Mouse (Mus musculus): Measurements from ENCODE around the gene Jmjd6.
"Not testable (repeated sequence)": the region's sequence is repeated elsewhere in the genome, so short reads cannot be mapped to it uniquely, and the experiment has no call there.

Gene Jmjd6

DNA sequence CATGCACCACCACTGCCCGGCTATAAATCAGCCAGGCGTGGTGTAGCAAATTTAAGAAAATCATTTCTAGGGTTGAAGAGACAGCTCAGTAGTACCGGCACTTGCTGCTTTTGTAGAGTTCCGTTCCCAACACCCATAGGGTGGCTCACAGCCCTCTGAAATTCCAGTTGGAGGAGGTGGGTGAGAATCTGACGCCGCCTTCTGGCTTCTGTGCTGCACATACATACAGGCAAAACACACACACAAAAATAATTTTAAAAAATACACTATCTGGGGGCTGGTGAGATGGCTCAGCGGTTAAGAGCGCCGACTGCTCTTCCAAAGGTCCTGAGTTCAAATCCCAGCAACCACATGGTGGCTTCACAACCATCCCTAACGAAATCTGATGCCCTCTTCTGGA, 19.4 kb downstream of the Jmjd6 start:
- DNase-seq (ENCODE audit: low spot score): not testable (repeated sequence)

DNA sequence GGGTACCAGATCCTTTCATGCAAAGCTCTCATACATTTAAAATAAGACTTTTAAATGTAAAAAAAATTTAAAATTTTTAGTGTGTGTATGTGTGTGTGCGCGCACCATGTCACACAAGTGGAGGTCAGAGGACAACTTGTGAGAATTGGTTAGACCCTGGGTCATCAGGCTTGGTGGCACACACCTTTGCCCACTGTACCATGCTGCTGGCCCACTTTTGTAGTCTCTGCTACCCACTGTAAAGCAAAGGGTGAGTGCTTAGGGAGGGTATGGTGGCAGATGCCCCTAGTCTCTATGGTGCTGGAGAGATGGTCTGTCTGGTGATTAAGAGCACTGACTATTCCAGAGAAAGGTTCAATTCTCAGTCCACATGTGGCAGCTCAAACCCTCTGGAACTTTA, 20.0 kb downstream of the Jmjd6 start:
- no peak for DNase-seq (ENCODE audit: low spot score)

DNA sequence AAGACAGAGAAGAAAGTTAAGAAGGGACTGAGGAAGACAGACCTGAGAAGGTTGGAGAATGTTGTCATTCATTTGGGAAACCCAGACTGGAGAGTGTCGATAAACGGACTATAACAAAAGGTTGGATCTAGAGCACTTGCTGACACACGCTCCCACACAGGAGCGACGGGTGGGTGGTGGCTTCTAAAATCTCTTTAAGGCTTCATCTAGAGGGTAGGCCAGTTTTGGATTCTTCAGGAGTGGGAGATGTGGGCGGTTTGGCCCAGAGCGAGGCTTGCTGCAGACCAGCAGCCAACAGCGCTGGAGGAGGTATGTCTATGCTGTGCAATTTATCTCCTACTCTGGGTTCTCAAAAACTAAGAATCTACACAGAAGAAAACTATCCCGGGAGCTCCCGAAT, 20.6 kb downstream of the Jmjd6 start:
- DNase-seq (ENCODE audit: low spot score): no peak

DNA sequence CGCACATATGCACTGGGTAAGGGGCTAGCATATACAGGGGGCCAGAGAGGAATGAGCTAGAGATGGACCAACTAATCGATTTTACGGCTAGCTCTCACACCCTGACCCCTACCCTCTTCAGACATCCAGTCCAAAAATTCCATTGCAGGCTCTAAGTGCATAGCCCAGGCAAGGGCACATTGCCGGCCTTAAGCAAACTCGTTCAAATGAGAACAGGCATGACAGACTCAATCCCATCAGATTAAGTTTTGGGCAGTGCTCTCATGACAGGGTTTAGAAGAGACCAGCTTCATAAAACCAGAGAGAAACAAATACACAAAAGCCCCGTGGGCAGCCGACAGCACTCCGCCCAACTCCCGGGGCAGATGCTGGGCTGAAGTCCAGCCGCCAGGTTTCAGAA, 21.0 kb downstream of the Jmjd6 start:
- DNase-seq (ENCODE audit: low spot score): no peak

DNA sequence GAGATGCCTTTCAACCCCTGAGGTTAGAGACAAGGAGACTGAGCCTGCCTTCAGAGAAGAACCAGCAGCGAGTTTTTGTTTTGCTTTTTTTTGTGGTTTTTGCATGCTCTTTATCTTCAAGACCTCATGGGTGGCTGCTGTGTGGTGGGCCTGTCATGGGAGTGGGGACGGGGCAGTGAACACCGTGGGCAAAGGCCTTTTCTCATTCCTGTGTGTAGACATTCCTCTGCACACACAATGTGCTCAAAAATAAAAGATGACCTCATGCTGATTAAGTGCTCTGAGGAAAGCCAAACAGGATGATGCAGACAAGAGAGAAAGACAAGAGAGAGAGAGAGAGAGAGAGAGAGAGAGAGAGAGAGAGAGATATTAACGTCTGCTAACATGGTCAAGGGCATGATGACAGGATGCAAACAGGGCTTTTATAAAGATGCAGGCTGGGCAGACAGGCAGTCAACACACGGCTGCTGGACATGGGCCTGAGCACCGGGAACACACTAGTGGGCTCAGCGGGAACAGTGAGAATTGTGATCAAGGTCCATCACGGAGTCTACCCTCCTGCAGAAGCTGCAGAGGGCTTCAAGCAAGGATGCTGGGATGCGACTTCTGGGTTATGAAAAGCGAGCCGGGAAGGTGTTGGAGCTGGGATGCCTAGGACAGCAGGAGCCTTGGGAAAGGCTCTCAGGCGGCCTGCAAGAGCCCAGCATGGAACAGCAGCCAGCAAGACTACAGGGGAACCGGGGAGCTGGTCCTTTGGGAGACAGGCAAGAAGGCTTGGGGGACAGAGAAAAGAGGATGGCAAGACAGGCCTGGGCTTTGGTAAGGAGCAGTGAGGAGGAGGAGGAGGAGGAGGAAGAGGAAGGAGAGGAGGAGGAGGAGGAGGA, 21.9 kb downstream of the Jmjd6 start:
- DNase-seq (ENCODE audit: low spot score): no peak

DNA sequence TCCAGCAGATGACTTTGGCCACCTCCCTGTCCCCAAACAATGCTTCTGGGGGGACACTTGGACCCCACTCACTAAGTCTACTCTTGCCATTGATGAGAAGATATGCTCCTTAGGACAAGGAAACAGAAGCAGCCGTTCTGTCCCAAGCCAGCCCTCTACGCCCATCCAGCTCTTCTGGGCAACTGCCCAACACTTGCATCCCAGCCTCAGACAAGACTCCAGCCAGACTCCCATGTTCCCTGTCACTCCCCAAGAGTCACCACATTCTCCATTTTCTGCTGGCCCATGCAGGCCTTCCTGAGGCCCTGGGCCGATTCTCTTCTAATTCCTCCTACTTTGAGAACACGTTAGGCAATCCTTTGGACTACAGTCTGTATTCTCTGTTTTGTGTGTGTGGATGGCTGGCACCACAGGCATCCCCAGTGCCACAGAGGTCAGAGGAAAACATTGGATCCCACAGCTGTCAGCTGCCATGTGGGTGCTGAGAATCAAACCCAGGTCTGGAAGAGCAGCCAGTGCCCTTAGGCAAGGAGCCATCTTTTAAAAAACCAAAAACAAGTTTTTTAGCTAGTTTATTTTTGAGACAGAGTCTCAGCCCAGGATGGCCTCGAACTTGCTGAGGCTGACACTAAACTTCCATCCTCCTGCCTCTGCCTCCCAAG, 23.2 kb downstream of the Jmjd6 start:
- DNase-seq (ENCODE audit: low spot score): no peak

DNA sequence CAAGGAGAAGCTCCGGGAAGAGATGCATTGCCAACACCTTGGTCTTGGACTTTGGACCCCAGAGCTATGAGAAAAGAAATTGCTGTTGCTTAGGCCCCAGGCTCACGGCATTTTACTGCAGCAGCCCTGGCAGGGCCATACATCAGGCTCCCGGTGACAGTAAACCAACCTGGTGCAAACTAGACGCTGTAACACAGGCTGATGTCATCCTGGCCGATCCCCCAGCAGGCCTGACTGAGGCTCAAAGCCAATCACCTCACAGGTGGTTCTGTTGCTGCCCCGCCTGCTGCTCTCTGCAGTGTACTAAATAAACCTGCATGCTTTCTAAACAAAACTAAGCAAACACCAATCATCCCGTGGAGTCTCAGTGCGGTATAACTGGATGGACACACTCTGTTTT, 24.5 kb downstream of the Jmjd6 start:
- no peak for DNase-seq (ENCODE audit: low spot score)

DNA sequence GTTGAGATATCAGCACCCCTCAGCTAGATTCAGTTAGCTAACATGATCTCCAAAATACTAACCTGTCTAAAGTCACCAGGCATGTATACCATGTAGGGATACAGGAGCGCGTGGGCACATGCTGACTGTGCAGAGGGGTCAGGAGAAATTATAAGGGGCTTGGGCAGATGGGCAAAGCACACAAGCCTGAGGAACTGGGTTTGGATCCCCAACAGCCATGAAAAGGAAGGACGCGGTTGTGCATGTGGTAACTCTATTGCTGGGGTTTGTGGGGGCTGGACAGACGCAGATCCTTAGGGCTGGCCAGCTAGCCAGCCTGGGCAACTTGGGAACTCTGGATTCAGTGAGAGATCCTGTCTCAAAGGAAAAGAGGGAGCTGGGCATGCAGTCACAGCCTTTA, 25.7 kb downstream of the Jmjd6 start:
- no peak for DNase-seq (ENCODE audit: low spot score)

DNA sequence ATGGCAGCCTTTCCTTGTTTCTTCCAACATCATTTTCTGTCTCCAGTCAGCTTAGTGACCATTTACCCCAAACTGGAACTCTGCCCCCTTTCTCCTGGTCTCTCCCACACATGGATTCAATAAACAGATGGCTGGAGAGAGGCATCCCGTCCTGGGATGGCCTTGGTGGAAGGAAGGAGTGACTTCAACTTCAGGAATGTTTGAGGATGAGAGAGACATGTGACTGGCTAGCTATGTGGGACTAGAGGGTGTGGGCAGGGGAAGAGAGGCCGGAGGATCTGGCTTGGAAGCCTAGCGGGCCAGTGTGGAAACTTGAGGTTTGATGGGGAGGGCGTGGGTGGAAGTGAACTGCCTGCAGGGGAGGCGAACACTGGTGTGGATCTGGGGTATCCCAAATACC, 26.5 kb downstream of the Jmjd6 start:
- no peak for DNase-seq (ENCODE audit: low spot score)

DNA sequence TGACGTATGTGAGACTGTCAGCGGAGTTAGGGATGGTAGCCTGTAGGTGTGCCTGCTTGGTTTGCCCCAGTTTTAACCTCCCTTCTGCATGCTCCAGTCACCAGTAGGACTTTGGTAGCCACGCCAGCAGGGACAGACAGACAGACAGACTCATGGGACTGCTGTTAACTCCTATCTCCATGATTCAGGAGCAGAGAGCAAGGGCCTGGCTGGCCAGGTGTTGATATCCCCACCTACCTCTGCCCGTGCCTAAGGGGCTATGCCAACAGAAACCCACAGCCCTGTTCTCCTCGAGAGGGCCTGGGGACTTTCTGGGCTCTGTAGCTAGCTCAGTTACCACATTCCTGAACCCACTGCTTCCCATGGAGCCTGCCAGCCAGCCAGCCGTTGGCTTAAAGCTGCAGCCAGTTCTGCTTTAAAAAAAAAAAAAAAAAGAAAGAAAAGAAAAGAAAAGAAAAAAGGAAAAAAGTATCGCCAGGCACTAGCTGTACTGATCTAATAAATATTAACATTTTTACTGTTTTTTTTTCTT, 28.3 kb downstream of the Jmjd6 start:
- no peak for DNase-seq (ENCODE audit: low spot score)

DNA sequence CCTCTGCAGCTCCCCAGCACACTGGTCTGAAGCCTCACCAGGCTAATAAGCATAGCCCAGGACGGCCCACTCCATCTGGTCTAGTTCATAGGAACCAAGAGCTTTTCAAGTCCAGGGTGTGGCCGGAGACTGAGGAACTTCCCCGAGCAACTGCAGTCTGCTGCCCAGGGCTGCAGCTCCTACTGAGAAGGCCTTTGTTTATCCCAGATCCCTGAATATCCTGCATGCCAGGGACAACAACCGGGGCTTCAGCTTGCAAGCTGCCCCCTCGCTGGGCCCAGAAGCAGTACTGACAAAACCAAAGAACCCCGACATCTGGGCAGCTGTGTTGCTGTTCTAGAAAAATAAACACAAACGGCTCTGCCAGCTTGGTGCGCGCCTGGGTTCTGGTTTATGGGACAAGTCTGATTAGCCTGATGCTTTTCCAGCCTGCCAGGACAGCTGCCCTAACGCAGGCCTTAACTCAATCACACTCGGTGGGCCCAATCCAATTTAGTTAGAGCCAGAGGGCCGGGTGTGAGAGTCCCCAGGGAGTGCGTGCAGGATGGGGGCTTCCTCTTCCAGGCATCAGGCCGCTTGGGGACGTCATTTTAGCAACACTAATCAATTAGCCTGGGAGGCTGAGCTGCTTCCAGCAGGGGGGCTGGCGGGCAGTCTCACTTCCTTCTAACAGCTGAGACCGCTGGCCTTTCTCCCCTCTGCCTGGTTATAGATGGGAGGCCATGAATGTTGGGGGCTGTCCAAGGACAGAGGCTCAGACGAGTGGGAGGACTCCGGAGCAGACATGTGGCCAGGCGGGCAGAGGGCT, 29.0 kb downstream of the Jmjd6 start:
- DNase-seq (ENCODE audit: low spot score): no peak

DNA sequence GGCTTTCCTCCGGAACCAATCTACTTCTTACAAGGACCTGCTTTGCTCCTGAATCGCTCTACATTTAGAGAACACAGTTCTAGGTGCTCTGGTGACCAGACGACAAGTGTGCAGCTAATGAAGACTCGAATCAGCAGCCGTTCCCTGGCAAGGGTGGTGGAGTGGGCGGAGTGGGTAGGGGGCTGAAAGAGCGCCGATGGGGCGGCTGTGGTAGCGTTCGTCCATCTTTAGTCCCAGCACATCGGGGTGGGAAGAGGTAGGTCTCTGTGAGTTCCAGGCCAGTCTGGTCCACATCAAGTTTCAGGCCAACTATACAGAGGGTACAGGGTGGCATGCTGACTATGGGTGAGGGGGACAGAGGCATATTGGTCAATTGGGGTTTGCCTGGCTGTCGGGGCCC, 29.6 kb downstream of the Jmjd6 start:
- no peak for DNase-seq (ENCODE audit: low spot score)

DNA sequence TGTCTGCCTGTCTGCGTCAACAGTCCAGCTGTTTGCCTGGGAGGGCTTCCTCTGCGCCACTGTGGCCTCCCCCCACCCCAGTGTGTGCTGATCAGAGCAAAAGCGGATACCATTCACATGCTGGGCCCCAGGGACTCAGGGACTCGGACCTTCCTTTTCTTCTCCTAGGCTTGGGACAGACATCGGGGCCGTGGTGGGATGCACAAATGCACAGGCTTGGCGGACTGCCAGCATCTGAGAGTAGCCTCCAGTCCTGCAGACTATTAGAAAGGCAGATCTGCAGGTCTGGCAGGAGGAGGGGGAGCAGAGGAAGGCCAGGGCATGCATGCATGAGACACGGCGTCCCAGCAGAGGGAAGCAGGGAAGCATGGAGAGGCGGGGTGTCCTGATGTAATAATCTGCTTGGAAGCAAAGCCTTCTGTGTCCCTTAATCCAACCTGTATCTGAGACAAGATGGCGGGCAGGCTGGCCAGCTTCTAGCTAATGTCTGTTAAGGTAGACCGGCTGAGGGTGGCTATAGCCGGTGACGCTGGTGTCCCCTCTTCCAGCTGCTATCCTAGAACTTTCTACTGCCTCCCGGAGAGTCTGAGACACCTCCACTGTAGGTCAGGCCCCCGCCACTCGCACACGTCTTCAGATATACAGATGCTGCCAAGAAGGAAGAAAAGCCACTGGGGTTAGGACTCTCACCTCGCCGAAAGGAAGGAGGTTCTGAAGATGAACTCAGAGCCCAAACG, 30.3 kb downstream of the Jmjd6 start:
- no peak for DNase-seq (ENCODE audit: low spot score)

DNA sequence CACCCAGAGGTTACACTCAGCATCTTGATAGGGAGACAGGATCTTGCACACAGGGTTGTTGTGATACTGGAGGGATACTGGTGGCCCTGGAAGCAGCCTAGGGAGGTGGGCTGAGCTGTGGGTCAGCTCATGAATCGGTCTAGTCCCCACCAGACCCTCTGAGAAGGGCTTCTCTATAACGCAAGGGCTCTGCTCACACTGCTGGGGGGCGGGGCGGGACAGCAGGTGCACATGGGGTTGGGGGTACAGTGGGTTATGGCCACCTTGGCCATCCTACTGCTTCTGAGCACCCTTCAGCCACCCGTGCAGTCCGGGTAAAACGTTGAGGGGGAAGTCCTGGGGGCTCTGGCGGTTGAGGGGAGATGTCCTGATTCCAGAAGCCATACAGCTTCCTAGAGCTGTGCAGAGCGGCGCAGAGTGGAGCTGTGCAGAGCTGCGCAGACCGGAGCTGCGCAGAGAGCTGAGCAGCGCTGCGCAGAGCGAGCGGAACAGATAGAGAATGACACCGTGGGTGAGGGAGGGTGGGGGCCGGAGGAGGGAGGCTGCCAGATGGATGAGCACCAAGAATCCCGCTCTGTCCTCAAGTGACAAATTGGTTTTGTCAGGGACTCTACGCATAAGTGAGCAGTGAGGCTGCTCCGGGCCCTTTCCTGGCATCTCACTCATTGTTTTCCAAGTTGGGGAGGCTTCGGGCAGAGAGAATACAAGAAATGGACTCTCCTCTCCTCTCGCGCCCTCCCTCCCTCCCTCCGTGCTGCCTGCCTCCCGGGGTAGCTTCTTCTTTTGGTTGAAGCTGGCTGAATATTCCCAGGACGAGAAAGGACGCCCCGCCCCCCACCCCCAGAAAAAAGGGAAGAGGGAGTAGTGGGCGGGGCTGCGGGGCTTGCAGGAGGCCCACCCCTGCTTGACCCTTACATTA, 32.0 kb downstream of the Jmjd6 start:
- no peak for DNase-seq (ENCODE audit: low spot score)

DNA sequence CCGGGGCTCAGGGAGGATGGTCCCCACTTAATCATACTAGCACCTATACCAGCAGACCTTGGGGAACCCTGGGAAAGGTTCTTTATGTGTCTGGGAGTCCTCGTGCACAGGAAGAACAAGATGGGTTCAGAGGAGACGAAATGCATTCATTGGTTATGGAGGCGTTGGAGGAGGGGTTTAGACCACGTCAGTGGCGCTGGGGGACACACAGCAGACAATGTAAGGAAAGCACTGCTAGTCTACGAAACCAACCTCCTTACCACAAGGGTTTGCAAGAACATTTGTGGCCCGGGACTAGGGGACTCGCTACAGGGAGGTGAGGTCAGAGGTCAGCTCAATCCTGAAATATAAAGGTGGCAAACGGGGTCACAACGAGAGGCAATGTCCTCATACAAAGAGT, 32.7 kb downstream of the Jmjd6 start:
- no peak for DNase-seq (ENCODE audit: low spot score)

DNA sequence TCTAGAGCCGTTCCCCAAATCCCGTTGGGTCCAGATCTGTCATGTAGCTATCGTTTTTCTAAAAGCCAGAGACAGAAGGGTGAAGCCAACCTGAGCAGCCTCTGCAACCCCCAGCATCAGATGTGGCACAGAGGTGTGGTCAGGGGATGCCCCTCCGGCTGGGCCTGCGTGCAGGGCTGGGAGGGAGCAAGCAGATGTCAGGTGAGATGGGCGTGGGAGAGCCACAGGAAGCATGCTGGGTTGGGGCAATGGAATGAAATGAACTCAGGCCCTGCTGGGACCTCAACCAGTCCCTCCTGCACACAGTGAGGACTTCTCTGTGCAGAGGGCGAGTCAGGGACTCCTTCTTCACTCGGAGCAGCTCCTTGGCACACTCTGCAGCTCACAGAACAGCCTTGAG, 33.7 kb downstream of the Jmjd6 start:
- no peak for DNase-seq (ENCODE audit: low spot score)

DNA sequence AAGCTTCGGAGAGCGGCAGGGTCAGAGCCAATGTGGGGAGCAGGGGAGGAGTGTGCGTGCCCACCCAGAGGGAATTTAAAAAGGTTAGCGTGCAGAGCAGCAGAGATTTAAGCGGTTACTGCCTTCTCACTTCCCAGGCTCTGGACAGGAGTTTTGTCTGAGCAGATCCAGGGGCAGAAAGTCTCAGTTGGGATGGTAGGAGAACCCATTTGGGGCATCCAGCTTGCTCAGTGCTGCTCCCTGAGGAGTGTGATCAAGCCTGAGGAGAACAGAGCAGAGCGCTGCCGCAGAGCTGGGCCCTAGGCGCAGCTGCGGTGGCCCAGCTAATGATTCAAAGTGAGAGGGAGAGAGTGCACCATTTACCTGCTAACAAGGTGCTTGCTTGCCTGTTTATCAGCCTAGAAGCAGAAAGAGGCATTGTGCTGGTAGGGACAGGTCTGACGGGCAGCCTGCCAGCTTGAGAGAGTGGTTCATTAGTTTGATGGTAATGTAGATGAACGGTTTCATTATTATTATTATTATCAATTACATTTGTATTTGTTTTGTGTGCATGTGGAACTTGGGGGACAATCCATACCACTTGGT, 34.3 kb downstream of the Jmjd6 start:
- DNase-seq (ENCODE audit: low spot score): no peak

DNA sequence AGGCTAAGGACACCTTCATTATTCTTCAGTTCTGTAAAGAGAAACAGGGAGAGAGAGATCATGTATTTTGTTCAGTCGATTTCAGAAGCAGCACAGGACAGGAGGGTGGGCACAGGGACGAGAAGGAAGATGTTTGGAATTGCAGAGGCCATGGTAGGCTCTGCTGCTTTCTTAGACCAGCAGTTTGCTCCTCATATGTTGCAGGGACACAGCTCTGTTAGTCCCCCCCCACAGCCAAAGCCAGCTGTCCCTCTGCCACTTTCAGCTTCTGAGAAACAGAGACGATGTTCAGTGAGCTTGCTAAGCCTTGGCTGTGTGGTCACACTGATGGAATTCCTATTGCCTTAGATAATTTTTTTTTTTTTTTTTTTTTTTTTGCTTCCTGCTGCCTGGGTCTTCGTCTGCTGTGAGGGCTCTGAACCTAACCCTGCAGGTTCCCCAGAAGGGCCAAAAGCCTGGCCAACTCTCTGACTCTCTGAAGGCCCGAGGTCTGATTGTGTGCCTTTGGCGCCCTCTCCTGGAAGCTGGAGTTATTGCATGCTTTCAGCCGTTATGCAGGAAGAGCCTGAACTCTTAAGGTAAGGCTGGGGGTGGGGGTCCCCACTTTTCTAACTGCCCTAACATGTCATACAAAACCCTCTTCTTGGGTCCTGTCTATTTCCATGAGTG, 35.2 kb downstream of the Jmjd6 start:
- peak; percentile 82 for DNase-seq (ENCODE audit: low spot score)

DNA sequence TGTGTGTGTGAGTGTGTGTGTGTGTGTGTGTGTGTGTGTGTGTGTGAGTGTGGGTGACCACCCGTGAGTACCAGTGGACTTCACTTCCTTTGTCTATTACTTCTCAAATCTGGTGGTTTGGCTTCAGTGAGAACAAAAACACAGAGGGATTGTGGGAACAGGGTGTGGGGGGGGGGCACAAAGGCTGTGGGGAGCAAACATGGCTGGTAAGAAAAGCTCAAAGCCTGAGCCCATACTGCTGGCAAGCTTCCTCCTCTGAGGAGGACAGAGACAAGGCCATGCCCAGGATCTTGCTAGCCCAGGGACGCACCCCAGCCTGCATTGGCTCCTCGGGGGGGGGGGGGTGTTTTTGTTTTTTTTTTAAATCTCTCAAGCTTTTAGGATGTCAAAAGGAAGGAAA, 35.7 kb downstream of the Jmjd6 start:
- DNase-seq (ENCODE audit: low spot score): no peak

DNA sequence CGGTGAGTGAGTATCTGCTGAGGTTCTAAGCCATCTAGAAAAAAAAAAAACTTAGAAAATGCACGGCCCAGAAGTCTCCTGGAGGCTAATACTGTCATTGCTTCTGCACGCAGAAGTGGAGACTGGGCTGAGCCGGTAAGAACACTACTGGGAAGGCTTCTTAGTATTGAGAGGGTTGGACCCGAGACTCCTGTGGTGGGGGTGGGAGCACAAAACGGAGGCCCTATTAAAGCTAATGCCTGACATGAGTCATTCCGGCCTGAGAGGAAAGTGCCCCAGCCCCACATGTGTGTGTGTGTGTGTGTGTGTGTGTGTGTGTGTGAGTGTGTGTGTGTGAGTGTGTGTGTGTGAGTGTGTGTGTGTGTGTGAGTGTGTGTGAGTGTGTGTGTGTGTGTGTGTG, 36.1 kb downstream of the Jmjd6 start:
- DNase-seq (ENCODE audit: low spot score): no peak

Measured in urinary bladder, postnatal 25 days (tissue).